Mouse (Mus musculus) forebrain, embryonic 14.5 days (tissue): ENCODE data around the gene Cdk14. TPM values are rescaled to one million over a fixed set of nuclear protein-coding genes. Genes with fewer than 3 reads are reported as not detected.

Experiments
- ATAC-seq: fragments of 200-750 bp; cut with Nextera tagmentation; 2 replicates; pipeline ENCODE4 v1.8.0; 2017; ENCODE audit warnings: mild to moderate bottlenecking, moderate library complexity
- DNase-seq: peaks from one replicate; pipeline ENCODE4 v3.0.0-alpha.2; 2015; ENCODE audit warnings: low spot score
- H3K27ac ChIP-seq: fragments of 300-500 bp; sonication (generic); 2 replicates; pipeline ENCODE4 v1.5.1; 2014; ENCODE audit warnings: low read depth, mild to moderate bottlenecking, control low read depth, low read length, moderate library complexity
- H3K27me3 ChIP-seq: fragments of 300-500 bp; sonication (generic); replicated peaks from 2 replicates; pipeline ENCODE4 v1.6.1; 2014; ENCODE audit warnings: low read length, control low read depth, mixed read lengths; ENCODE audit not compliant: control insufficient read depth, insufficient read depth
- H3K36me3 ChIP-seq: fragments of 300-500 bp; sonication (generic); 2 replicates; pipeline ENCODE4 v1.6.1; 2014; ENCODE audit warnings: low read length, control low read depth; ENCODE audit not compliant: control insufficient read depth, insufficient read depth
- H3K4me1 ChIP-seq: fragments of 300-500 bp; sonication (generic); 2 replicates; pipeline ENCODE4 v1.6.1; 2014; ENCODE audit warnings: antibody characterized with exemption, low read length, control low read depth; ENCODE audit not compliant: control insufficient read depth, insufficient read depth
- H3K4me2 ChIP-seq: fragments of 300-500 bp; sonication (generic); 2 replicates; pipeline ENCODE4 v1.6.1; 2014; ENCODE audit warnings: mild to moderate bottlenecking, control low read depth, low read length
- H3K4me3 ChIP-seq: fragments of 300-500 bp; sonication (generic); 2 replicates; pipeline ENCODE4 v1.5.1; 2014; ENCODE audit warnings: low read depth, low read length, control low read depth
- H3K9ac ChIP-seq: fragments of 300-500 bp; sonication (generic); 2 replicates; pipeline ENCODE4 v1.6.1; 2014; ENCODE audit warnings: mild to moderate bottlenecking, low read length, control low read depth, moderate library complexity
- H3K9me3 ChIP-seq: fragments of 300-500 bp; sonication (generic); replicated peaks from 2 replicates; pipeline ENCODE4 v1.6.1; 2016; ENCODE audit warnings: low read length, control low read depth, mixed read lengths; ENCODE audit not compliant: control insufficient read depth
- WGBS: fragments of 180-500 bp; shearing (Covaris S2); extraction: QIAGEN DNeasy Blood & Tissue Kit; methylation state at CpG from one replicate; pipeline ENCODE4 v1.1.7; 2014; 5-methylcytosine and 5-hydroxymethylcytosine counted together
- polyA plus RNA-seq: library from polyadenylated mRNA; unstranded; fragments of >200 nt; fragmentation: Nextera tagmentation; extraction: Ambion mirVana; gene quantifications from 2 replicates; pipeline ENCODE4 v1.2.1, GENCODE M21; 2014

The Cdk14 gene
- polyA plus RNA-seq, 1 experiment from 2014 or later: 26.6 TPM

DNA sequence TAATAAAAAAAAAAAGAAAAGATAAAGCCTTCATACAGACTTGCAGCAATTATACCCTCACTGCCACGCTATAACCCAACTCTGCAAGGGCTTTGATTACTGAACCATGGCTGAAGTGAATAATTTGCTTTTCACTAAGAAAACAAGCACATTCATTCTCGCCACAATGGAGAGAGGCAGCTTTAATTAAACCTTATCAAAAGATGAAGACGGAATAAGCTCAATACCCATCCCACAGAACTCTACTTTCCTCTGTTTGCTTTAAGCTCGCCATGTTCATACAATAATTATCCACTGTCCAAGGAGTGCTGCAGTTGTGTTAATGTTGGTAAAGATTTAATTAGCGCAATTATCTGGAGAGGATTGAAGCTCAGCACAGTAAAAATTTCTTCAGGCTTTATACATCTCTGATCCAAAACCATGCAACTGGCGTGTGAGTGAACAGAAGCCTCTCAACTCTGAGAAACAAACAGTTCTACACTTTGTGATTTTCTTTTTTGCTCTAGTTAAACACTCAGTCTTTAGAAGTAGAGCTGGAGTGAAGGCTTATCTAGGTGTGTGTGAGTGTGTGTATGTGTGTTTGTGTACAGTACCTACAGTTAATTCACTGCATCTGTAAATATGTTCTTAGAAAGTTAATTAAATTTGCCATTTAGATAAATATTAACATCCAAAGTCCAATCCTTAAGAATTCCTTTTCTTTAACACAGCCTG lies 552.1 kb downstream of the Cdk14 start:
- Histone ChIP-seq H3K9ac (no peak overlapping the region), H3K4me2 (no peak overlapping the region), H3K4me3 (no peak overlapping the region), H3K36me3 (no peaks in the 10 kb centered on the region), H3K9me3 (no peaks in the 10 kb centered on the region), H3K27me3 (no peaks in the 10 kb centered on the region), H3K4me1 (peaks cover 46% of the 10 kb centered on the region), H3K27ac (peak overlapping the region; percentile 67)
- DNase-seq (peak; percentile 87), ATAC-seq (peak; percentile 89)
- WGBS: 3% methylated on average over 6 of the region's 6 CpGs

DNA sequence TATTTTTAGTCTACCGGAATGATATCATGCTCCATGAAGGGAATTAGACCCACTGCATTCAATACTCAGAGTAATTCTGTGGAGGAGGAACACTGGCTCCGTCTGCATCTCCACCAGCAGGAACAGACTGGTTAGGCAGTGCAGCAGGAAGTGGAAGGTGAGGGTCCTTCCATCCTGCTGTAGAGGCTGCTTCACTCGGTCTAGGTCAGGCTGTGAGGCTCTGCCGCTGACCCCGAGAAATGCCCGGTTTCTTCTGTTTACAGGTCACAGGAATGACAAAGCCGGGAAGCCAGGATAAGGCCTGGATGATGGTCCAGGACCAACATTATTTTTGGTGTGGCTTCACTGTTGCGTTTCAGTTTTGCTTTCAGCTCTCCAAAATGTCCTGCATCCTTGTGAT lies 553.2 kb downstream of the Cdk14 start:
- Histone ChIP-seq H3K27ac (no peak overlapping the region), H3K9me3 (no peaks in the 10 kb centered on the region), H3K4me2 (no peak overlapping the region), H3K27me3 (no peaks in the 10 kb centered on the region), H3K4me3 (no peak overlapping the region), H3K9ac (no peak overlapping the region), H3K4me1 (peaks cover 46% of the 10 kb centered on the region), H3K36me3 (no peaks in the 10 kb centered on the region)
- ATAC-seq (no peak), DNase-seq (no peak)
- 45% methylated on average over 8 of the region's 8 CpGs for WGBS

DNA sequence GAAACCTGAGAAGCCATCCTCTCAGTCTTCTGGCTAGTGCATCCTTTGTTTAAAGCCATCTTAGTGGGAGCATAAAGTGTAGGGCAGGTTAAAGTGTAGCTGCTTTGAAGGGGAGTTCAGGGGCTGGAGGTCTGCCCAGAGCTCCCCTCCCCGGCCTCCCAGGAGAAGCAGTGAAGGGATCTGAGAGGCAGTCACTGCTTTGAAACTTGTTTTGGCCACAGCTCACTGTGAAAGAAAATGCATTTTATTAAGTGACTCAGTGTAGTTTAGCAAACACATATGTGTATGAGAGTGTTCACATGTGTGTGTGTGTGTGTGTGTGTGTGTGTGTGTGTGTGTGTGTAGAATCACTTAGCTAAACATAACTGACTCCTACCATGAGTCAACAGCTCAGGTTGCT lies 554.0 kb downstream of the Cdk14 start:
- Histone ChIP-seq H3K36me3 (no peaks in the 10 kb centered on the region), H3K4me2 (no peak overlapping the region), H3K4me1 (peaks cover 53% of the 10 kb centered on the region), H3K9me3 (no peaks in the 10 kb centered on the region), H3K9ac (no peak overlapping the region), H3K27ac (no peak overlapping the region), H3K27me3 (no peaks in the 10 kb centered on the region), H3K4me3 (no peak overlapping the region)
- no peak for ATAC-seq
- WGBS: 19% methylated on average over 1 of the region's 1 CpGs
- DNase-seq: no peak

DNA sequence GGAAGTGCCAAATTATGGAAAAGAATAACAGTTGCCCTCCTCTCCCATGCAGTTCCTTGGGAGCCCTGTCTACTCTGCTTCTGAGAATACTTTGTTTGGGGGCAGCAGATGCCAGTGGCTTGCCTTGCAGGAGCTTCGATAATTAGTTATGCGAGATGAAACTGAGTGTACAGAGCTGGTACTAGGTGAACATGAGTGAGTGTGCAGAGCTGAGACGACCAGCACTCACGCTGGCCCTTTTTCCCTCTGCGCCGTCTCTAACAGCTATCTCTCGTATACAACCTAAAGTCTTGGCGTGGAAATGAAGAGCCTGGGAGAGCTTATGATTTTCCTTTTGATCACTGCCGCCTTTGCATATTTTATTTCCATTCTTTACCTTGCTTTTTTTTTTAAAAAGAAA lies 558.5 kb downstream of the Cdk14 start:
- no peak overlapping the region for H3K9ac ChIP-seq
- H3K4me1 ChIP-seq: peaks cover 29% of the 10 kb centered on the region
- H3K4me2 ChIP-seq: no peak overlapping the region
- peak overlapping the region; percentile 52 for H3K27ac ChIP-seq
- peak; percentile 27 for ATAC-seq
- H3K4me3 ChIP-seq: no peak overlapping the region
- H3K36me3 ChIP-seq: no peaks in the 10 kb centered on the region
- WGBS: 61% methylated on average over 9 of the region's 9 CpGs
- DNase-seq: no peak
- H3K9me3 ChIP-seq: no peaks in the 10 kb centered on the region
- H3K27me3 ChIP-seq: no peaks in the 10 kb centered on the region

DNA sequence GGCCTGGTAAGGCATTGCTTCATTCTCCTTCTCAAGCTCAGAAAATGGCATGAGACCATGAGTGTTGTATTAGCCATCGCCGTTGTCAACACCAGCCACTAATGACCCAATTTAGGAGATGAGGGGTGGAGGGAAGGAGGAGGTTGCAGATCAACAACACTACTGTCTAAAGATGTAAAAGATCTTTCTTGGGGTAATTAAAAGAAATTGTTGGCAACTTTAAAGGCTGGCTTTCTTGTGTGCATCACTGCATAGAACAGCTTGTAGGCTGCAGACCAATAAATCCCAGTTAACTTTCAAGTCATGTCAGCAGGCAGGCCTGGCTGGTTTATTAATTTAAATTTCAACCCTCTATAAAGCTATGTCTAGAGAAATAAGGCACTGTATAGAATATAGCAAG lies 559.0 kb downstream of the Cdk14 start:
- Histone ChIP-seq H3K27me3 (no peaks in the 10 kb centered on the region), H3K9me3 (no peaks in the 10 kb centered on the region), H3K36me3 (no peaks in the 10 kb centered on the region), H3K4me1 (peaks cover 29% of the 10 kb centered on the region), H3K4me2 (no peak overlapping the region), H3K9ac (no peak overlapping the region), H3K4me3 (no peak overlapping the region), H3K27ac (peak overlapping the region; percentile 52)
- peak; percentile 68 for DNase-seq
- WGBS: 19% methylated on average over 2 of the region's 2 CpGs
- ATAC-seq: peak; percentile 18

DNA sequence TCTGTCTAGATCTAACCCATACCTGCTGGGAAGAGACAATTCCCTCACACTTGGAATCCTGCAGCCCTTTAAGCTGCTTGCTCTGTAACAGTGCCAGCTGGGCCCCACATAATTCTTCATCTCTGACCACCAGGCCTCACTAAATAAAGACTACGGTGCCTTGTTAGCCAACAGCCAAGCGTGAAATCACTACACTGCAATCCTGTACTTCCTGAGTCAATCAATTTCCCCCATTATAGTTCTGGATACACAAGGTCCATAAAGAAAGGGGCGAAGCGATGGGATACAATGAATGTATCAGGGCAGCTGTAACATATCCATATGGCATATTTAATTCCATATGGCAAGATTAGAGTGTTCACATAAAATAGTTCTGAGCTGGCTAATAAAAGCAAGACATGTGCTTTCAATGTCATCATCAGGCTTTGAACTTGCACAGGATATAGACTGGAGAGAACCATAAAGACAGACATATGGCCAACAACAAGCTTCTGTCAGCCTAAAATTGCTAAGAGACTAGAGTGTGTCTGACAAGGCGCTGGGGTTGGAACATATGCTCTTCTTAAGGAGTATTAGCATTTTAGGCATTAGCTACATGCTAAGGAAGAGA lies 562.0 kb downstream of the Cdk14 start:
- H3K9ac ChIP-seq: no peak overlapping the region
- H3K4me3 ChIP-seq: no peak overlapping the region
- peaks cover 19% of the 10 kb centered on the region for H3K4me1 ChIP-seq
- DNase-seq (peak; percentile 89), ATAC-seq (peak; percentile 91)
- H3K27ac ChIP-seq: peak overlapping the region; percentile 72; the same call in 1 of the 2 replicates
- H3K27me3 ChIP-seq: no peaks in the 10 kb centered on the region
- H3K9me3 ChIP-seq: no peaks in the 10 kb centered on the region
- 18% methylated on average over 5 of the region's 5 CpGs for WGBS
- no peaks in the 10 kb centered on the region for H3K36me3 ChIP-seq
- no peak overlapping the region for H3K4me2 ChIP-seq

DNA sequence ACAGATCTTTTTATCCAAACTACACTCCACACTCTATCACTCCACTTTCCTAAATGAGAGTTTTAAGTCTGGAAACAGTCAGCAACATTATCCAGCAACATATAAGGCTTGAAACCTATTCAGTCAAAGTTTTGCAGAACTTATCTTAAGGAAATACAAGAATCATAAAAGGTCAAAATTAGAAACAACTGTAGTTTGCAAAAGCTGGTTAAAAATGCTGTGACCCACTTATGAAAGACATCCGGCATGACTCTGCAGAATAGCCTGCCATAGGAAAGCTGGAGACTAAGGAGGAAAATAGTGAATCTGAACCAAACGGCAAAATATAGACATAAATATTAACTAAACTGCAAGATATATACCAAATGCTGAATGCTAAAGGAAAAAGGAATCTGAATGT lies 566.6 kb downstream of the Cdk14 start:
- no peaks in the 10 kb centered on the region for H3K27me3 ChIP-seq
- no peaks in the 10 kb centered on the region for H3K36me3 ChIP-seq
- H3K4me2 ChIP-seq: no peak overlapping the region
- no peaks in the 10 kb centered on the region for H3K9me3 ChIP-seq
- H3K4me1 ChIP-seq: peaks cover 18% of the 10 kb centered on the region
- WGBS: 90% methylated on average over 2 of the region's 2 CpGs
- H3K4me3 ChIP-seq: no peak overlapping the region
- no peak overlapping the region for H3K9ac ChIP-seq
- ATAC-seq (no peak), DNase-seq (no peak)
- no peak overlapping the region for H3K27ac ChIP-seq

DNA sequence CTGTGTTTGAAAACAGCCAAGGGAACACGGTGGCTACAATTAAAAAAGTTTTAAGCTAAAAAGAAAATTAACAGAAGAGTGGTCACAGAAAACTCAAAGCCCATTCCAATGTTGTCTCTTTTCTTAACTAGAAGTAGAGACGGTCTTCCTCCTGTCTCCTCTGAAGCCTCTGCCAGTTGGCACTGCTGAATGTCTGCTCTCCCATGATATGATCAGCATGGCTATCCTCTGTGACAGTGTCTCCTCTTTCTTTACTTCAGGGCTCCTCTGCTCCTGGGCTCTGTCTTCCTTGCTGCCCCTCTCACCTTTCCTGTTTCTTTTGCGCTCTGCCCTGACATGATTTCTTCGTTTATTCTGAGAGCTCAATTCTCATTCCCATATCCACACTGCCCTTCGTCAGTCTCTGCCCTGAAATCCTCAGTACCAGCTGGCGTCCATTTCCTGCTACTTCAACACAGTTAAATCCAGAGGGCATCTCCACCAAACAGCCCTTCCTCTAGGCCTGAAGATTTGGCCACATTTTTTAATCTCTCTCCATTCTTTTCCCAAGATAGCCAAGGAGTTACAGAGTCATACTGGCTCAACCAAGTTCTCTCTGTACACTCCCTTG lies 567.3 kb downstream of the Cdk14 start:
- 81% methylated on average over 6 of the region's 6 CpGs for WGBS
- ATAC-seq: no peak
- H3K36me3 ChIP-seq: no peaks in the 10 kb centered on the region
- no peaks in the 10 kb centered on the region for H3K9me3 ChIP-seq
- DNase-seq: no peak
- H3K27ac ChIP-seq: no peak overlapping the region
- H3K27me3 ChIP-seq: no peaks in the 10 kb centered on the region
- no peak overlapping the region for H3K9ac ChIP-seq
- no peak overlapping the region for H3K4me3 ChIP-seq
- peaks cover 18% of the 10 kb centered on the region for H3K4me1 ChIP-seq
- H3K4me2 ChIP-seq: no peak overlapping the region
